Mouse (Mus musculus): ENCODE measurements around the gene Gna11. TPM values are rescaled to one million over a fixed set of nuclear protein-coding genes. Genes with fewer than 3 reads are reported as not detected.

The Gna11 gene
- total RNA-seq, 2 experiments from 2014 or later: 6.0 to 7.6 TPM

DNA sequence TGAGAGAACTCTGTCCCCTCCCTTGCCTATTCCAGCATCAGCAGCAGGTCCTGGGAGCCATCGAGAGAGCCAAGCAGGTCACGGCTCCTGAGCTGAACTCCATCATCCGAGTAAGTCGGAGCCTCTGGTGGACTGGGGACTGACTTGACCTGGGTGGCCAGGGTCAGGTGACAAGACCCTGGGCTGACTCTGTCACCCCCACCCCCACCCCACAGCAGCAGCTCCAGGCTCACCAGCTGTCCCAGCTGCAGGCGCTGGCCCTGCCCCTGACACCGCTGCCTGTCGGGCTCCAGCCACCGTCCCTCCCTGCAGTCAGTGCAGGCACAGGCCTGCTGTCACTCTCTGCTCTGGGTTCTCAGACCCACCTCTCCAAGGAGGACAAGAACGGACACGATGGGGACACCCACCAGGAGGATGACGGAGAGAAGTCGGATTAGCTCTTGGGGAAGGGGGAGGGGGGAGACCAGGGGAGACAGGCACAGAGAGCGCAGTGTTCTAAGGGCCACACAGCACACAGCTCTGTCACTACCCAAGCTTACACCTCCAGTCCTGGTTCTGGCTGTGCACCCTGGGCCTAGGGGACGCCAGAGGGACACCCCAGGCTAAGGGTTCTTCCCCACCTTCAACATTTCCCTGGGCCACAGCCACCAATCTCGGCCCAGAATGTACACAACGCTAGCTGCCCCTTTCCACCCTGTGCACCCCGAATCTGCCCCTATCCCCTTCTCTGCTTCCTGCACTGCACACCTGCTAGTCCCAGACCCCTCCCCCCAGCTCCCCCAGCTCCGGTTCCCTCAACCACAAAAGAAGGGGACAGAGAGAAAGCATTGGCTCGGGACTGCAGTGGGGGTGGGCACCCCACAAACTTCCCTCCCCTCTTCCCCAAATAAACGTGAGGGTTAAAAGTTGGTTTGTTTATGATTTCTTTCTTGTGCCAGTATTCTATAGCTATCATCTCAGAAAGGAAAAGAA lies 20.6 kb upstream of the Gna11 start:
- ATAC-seq (replicated peaks; ENCODE audit: poor library complexity): no peak

DNA sequence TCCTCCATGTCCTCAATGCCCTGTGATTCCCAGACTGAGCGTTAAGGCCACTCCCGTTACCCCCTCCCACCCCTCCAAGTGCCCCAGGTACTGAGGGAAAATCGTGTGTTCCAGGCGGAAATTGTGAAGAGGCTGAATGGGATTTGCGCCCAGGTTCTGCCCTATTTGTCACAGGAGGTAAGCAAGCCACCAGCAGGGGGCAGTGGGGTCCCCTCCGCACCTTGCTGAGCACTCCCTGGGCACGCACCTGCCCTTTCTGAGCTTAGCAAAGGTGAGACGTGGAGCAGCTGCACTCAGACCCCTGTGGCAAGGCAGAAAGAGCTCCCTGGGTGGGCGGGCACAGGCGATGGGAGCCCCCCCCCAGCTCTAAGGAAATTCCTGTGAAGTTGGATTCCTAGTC lies 19.7 kb upstream of the Gna11 start:
- no peak for ATAC-seq (replicated peaks; ENCODE audit: poor library complexity)

DNA sequence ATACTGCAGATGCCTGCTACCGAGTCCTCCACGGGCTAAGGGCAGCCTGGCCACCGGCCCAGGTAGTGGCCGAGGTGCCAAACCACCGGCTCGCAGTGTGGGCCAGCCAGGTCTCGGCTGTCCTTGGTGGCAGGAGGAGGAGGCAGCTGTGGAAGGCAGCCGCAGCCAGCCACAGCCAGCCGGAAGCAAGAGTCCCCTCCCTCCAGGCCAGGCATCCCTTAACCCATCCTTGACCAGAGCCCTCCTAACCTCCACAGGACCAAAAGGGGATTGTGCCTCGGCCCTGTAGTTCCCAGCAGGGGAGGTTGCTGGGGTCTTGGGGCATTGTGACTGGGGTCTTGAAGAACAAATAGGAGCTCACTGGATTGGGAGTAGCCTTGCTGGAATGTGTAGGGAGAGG lies 19.2 kb upstream of the Gna11 start:
- no peak for ATAC-seq (replicated peaks; ENCODE audit: poor library complexity)

DNA sequence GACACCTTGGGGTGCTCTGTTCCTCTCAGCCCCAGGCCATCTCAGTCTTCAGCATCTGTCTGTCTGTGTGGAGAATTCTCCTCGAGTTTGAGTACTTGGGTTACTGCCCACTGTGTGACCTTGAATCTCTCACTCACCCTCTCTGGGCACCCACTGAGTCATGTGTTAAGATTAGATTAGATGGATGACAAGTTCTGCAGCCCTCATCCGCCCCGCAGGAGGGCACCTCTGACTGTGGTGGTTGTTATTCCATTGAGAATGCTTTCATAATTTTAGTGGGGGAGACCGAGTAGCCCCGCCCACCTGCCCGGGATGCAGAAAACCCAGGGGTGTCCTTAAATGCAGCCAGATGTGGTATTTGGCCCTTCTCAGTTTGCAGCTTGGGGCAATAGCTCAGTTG lies 18.5 kb upstream of the Gna11 start:
- ATAC-seq (replicated peaks; ENCODE audit: poor library complexity): no peak

DNA sequence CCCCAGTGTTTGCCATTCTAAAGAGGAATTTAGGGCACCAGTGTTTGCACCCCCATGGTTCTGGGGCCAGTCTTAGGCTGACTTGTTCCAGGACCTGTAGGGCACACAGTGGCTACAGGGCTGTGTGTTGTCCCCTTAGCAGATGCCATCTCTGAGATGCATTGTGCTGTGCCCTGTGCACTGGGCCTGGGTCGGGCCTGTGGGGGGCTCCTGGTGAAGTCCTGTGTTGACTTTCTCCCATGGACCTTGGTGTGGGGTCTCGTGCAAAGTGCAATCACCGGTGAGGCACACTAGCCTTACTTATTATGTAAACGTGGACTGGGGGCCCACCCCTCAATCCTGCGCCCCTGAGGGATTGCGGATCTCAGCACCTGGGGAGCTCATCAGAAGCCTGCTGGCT lies 17.4 kb upstream of the Gna11 start:
- no peak for ATAC-seq (replicated peaks; ENCODE audit: poor library complexity)

DNA sequence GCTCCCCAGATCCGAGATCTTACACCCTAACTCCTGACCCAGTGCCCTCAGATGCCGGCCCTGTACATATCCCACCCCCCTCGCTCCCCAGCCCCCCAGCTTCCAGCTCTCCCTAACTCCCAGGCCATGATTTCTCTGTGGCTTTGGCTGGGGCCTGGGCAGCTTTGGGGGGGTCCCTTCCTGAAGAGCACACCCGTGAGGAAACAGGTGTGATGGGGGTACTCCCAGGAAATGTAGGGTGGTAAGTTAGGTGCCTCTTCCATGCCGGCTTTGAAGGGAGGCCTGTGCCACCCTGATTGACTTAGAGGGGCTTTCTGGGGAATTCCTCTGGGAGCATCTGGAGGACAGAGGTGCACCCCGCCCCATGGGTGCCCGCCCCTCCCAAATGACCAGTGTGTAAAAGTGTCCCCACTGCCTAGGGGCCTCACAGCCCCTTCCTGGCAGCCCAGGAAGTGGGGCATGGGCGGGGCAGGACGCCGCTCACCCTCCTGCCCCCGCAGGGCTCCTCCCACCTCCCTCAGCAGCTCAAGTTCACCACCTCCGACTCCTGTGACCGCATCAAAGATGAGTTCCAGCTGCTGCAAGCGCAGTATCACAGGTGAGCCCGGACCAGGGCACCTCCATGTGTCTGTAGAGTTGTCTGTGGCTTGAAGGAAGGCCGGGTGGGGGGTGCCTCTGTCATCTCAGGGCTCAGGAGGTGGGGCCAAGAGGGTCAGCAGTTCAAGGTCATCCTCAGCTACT lies 15.9 kb upstream of the Gna11 start:
- peak; percentile 58 for ATAC-seq (replicated peaks; ENCODE audit: poor library complexity)

DNA sequence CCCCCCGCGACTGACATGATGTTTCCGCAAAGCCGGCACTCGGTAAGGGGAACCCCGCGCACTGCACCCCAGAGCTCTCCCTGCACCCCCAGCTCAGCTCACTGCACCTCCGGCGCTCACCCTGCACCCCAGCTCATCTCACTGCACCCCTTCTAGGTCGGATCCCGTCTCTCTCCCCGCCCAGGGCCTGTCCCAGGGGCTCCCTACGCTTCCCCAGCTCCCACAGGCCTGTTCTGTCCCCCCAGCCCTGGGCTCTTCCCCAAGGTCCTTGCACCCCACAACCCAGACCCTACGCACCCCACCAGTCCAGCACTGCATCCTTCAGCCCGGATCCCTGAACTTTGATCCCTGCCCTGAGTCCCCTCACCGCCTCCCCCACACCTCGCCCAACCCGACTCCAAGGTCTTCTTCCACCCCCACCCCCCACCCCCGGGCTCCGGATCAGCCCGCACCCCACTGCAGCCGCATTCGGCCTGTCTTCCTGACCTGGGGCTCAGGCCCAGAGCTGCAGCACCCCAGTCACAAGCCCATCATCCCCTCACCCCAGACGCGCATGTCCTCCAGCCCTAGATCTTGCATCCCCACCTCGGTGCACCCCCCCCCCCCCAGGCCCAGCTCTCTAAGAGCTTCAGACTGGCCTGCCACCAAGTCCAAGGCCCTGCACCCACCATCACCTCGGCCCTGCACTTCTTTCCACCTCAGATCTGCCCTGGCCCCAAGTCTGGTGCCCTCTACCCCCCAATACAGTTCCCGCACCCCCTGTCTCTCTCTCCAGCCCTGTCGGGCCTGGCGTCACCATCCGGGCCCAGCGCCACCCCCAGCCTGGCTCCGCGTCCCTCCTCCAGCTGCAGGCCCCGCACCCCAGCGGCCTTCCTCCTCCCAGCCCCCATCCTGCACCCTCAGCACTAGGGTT lies 14.9 kb upstream of the Gna11 start:
- ATAC-seq (replicated peaks; ENCODE audit: poor library complexity): peak; percentile 52

DNA sequence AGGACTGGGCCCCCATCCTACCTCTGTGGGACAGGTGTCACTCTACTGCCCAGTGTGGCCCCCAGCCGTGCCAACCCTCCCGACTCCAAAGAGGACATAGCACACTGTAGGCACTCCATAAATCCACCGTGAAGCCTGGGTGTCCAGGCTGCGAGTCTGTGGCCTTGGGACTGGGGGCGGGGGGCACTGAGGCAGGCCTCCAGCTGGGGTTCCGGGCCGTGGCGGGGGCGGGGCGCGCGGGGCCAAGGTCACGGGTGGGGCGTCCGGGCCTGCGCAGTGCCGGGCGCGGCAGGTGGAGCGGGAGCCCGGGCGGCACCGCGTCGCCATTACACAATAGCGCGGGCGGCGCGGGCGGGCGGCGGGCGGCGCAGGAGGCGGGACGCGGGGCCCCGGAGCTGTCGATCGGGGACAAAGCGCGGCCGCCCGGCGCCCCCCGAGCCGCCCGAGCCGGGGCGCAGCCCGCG lies 14.2 kb upstream of the Gna11 start, which contains the start of gene Aes:
TSS of gene Aes (plus strand) at position 326 of the 464 bp plus-strand sequence.
- peak; percentile 47 for ATAC-seq (replicated peaks; ENCODE audit: poor library complexity)

DNA sequence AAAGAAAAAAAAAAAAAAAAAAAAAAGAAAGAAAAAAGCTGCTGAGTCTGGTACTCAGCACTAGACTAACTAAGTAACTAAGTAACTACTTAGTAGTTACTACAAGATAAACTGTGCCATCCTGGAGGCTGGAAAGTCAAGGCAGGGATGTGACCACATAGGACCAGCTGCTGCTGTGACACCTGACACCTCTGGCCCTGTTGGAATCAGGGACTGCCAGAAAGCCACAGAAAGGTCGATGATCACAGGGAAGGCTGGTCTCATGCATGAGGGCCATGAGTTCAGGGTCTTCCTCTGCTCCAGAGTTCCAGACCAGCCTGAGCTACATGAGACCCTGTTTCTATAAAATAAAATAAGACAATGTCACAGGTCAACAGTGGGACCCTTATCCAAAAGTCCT lies 12.5 kb upstream of the Gna11 start:
- ATAC-seq (replicated peaks; ENCODE audit: poor library complexity): no peak

DNA sequence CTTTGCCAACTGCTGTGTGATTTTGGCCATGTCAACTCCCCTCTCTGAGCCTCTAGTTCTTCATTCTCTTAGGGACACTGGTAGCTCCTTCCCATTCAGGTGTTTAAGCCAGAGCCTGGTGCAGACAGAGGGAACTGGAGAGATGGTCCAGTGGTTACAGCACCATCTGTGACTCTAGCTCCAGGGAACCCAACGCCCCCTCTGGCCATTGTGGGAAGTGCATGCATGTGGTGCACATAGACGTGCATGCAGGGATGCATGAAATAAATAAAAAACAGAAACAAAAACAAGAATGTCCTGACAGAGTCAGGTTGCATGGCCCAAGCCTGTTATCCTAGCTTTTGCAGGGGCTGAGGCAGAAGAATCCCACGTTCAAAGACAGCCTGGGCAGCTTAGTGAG lies 11.3 kb upstream of the Gna11 start:
- no peak for ATAC-seq (replicated peaks; ENCODE audit: poor library complexity)

DNA sequence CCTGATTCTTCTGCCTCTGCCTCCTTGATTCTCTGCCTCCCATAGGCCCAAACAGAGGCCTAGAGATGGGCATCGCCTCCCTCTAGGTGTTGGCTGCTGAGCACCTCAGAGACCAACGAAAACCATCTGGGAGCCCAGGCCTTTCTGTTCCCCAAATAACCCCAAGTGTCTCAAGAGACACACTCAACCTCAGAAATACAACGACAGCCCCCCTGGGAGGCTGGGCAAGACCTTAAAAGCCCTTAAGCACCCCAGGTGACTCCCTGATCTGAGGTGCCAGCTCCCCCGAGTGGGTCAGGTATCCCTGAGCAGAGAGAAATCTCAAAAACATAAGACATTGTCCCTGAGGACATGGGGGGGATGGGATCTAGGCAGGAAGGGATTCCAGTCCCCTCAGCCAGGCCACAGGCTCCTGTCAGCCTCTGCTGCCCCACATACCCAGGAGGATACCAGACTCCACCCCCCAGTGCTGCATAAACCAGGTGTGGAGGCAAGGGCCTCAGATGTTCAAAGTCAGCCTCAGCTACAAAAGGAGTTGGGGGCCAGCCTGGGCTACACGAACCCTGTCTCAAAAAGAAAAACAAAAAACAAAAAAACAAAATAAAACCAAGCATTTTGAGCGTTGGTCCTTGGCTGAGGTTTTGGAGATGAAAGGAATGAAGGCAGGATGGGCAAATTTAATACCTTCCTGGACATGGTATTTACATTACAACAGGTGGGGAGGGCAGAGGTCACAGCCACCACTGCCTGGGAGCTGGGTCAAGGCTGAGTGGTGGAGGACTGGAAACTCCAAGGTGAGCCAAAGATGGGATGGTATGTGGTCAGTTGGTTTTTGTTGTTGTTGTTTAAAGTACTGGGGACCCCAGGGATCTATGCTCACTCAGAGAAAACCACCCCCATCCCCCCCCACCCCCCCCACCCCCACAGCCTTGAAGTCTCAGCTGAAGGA lies 9.1 kb upstream of the Gna11 start:
- no peak for ATAC-seq (replicated peaks; ENCODE audit: poor library complexity)

DNA sequence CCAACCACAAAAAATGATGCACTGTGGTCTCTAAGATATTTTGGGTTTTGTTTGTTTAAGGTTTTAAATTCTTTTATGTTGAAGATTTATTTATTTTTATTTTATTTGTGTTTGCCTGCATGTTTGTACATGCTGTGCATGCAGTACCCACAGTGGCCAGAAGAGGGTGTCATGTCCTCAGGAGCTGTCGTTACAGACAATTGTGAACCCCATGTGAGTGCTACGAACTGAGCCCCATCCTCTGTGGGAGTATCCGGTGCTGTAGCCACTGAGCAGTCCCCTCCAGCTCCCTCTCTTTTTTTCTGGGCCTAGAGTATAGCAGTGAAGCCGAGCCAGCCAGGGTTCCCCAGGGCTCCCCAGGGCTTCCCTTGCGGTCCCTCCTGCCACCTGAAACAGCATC lies 8.2 kb upstream of the Gna11 start:
- ATAC-seq (replicated peaks; ENCODE audit: poor library complexity): 0 out of 2 replicates have a peak, but pooled peaks have one; percentile 16

GRCm38 (mm10) chr10:81551597-81552102 lies 6.7 kb upstream of the Gna11 start:
- ATAC-seq (replicated peaks; ENCODE audit: poor library complexity): peak; percentile 73

DNA sequence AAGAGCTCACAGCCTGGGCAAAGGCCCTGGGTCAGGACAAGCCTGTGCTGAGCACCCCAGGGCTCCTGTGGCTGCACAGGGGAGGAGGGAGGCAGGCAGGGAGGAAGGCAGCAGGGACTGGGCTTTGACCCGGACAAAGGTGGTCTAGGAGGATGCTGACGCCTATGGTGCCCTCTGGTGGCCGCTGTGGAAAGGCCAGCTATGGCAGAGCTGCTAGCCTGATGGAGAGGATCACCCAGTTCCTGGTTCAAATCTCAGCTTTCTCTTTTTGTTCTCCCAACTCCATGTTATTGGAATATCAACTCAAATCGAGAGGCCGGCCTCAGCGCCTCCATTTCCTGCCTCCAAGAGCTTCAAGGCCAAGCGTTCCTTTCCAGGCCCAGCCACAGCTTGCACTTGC lies 5.3 kb upstream of the Gna11 start:
- peak; percentile 56 for ATAC-seq (replicated peaks; ENCODE audit: poor library complexity)

DNA sequence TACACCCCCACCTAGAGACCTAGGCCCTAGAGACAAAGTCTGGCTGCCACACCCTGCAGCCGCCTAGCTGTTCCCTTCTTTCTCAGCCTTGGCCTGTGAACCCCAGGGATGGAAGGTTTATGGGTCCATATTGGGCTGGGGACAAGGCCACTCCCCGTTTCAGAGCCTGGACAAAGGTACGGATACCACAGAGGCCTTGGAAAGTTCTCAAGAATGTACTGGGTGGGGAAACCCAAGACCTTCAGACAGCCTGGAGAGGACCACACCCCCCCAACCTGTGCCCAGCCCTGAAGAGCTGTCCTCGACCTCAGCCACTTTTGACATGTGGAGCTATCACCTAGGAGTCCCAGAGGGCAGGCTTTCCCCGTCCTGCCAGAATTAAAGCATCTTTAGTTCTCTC lies 4.0 kb upstream of the Gna11 start:
- no peak for ATAC-seq (replicated peaks; ENCODE audit: poor library complexity)

GRCm38 (mm10) chr10:81546788-81547571 lies 2.0 kb upstream of the Gna11 start:
- no peak for ATAC-seq (replicated peaks; ENCODE audit: poor library complexity)

DNA sequence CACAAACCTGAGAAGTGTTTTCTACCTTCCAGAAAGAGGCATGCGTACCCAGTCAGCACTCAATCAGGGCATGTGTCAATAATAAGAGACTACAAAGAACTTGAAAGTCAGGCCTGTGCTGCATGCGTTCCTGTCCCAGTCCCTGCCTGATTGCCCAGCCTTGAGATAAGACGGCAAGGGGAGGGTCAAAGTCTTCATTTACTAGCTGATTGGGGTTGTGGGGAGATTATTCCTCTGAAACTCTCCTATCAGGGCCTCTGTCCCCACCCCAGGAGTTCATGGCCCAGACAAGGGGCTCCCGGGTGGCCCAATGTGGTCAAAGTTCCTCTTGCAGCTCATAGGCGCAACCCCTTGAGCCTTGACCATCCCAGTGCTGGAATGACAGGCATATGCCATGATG lies 1.3 kb upstream of the Gna11 start:
- ATAC-seq (replicated peaks; ENCODE audit: poor library complexity): no peak

- peak; percentile 1 for ATAC-seq (replicated peaks; ENCODE audit: poor library complexity)
Measured at GRCm38 (mm10) chr10:81544296-81545160, 462 bp downstream of the Gna11 start.

All from megakaryocyte progenitor cell, adult 5-6 weeks (primary cell).